Mouse (Mus musculus): ENCODE data around the gene Btg4.
A peak's percentile ranks its signal among the peaks of the same experiment; 100 is the strongest.
"Not testable (repeated sequence)": the region's sequence is repeated elsewhere in the genome, so short reads cannot be mapped to it uniquely, and the experiment has no call there.

The Btg4 gene

DNA sequence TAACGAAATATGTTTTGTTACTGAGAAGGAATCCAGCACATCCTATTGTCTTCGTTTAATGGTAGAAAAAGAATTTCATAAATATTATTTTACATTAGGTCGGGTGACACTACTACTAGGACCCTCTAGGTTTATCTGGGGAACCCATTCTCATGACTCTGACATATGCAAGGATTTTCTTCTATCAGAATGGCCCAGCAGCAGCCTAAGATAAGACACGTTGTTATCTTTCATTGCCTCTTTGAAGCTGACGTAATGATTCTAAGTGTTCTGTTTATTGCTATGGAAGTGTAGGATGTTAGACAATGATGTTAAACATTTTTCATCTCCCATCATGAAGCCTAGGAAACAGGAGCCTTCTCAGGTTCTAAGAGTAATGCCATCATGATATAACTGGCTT is 33.0 kb downstream of the Btg4 start:
- no peak for DNase-seq (ENCODE audit: low spot score)

DNA sequence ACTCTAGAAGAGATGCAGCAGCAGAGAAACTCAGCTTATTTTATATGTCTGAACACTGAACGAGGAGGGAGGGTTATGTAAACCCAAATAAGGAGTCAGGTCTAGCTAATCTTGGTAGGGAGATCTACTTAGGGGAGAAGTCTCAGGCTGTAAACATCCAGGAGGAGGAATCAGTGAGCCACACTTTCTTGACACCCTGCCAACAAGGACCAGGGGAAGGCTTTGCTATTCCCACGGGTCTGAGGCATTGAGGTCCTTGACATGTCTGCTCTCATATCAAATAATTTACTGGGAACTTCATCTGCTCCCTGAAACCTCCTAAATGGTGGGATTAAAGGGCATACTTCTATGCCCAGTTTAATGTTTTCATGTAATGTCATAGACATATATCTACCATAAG is 35.6 kb downstream of the Btg4 start:
- DNase-seq (ENCODE audit: low spot score), result no peak

DNA sequence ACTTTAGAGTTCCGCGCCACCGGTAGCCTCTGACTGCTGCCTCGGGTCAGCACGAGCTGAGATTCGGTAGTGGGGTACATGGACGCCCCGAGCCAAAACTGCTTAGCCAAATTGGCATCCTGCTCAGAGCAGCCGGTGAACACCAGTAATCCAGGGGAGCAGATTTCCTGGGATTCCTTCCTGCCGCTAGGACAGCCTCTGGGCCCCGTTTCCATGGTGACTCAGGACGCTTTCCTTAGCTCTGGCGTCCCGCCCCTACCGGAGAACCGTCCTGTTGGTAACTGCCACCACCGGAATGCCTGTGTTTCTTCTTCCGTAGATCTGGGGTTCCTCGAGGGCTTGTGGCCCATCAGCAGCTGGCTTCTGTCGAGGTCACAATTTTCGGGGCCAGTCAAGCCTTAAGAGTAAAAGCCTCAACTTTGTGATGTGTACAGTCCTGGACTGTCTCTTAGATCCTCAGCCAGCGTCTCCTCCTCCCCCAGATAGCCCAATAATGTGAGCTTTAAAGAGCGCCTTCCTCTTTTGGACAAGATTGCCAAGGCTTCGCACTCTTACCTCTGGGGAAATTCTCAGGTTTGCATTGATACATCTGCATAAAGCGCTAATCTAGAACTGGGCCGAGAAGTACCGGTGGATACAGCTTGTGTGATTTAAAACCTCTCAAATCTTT is 41.2 kb downstream of the Btg4 start, which contains the start of gene 4833427G06Rik:
Gene 4833427G06Rik, minus strand, starts transcription at position 323 of the 670 bp plus-strand sequence.
- peak; percentile 82 for DNase-seq (ENCODE audit: low spot score)

DNA sequence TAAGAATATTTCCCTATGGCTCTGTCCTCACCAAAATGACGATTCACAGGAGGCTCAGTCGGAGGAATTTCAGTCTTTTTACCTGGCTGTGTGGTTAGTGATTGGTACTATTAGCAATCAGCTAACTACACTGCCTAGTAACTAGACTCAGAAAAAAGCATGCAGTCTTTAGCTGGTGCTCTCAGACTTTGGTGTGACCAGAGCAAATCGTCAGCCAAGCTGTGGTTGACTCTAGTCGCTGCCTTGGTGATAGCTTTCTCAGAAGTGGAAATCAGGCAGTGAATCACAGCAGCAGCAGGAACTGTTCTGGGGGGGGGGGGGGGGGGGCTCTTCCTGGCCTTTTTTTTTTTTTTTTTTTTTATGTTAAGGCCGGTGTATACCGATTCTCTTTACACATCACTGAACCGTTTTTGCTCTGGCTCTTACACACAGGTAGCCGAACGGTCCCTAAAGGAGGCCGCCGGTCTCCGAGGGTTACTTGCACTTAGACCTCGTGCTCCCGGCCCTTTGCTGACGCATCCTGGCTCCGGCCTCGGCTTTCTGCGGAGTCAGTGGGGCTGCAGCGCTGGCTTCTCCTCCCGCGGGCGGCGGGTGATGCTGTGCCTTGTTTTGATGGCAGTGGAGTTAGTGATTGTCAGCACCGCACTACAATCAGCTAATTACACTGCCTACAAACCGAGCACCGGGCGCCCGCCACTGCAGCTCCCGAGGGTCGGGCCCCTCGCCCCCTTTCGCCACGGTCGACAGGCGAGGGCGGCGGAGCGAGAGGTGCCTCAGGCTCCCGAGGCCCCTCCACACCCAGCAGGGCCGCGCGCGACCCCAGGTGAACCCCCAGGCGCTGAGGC is 42.5 kb downstream of the Btg4 start:
- peak; percentile 58 for DNase-seq (ENCODE audit: low spot score)

DNA sequence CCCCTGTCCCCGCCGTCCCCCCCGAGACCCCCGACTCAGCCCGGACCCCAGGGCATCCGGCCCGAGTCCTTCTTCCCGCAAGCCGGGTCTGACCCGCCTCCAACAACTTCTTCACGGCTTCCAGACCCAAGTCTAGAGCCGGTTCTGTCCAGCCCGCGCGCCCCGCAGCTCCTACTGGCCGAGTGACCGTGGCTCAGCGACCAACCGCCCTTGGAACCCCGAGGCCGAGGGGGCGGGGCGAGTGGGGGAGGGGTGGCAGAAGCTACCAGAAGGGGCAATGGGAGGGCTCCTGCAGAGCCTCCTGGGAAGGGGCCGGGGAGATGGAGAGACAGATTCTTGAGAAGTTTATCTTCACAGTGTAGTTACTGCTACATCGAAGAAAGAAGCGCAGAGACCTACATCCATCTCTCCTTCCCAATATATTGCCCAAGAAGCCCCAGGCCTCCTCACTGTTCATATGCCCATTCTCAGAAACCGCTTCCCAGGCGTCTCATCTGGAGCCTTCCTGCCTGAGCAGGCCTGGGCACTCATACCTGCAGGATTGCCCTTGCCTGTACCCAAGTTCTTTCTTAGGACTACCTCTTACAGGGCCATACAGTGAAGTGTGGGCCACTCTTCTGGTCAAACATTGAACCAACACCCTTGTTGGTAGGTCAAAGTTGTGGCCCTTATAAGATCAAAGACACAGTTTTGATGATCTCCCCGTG is 43.3 kb downstream of the Btg4 start:
- peak; percentile 75 for DNase-seq (ENCODE audit: low spot score)

DNA sequence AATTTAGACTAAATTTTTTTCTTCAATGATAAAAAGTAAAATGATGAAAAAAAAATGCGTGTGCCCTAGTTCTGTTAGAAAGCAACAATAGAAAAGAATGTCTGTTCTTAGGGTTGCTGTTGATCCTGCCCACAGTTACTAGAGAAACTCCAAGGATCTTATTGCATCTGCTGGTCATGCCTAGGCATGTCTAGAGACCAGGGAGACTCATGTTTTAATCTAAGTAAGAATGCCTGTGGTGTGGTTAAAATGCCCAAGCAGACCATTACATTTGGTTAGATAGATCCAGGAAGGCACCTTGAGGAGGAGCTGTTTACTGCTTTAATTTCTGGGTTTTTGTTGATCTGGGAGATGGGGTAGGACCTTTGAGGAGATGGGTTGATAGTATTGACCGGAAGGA is 45.0 kb downstream of the Btg4 start:
- no peak for DNase-seq (ENCODE audit: low spot score)

DNA sequence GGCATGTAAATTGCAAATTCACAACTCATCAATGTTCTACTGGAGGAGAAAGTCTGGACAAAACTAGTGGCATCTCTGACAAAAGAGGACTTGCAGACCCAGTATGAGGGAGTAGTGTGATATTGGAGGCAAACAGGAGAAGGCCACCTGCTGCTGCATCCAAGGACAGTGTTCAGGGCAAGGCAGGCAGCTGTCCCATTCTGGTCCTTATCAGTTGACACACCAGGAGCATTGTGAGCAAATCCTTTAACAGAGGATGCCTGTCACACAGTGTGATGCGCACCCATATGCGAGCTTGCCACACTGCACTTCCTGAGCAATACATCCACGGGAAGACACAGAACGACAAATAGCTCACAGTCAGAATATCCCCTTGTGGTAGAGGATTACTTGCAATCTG is 54.1 kb downstream of the Btg4 start:
- no peak for DNase-seq (ENCODE audit: low spot score)

DNA sequence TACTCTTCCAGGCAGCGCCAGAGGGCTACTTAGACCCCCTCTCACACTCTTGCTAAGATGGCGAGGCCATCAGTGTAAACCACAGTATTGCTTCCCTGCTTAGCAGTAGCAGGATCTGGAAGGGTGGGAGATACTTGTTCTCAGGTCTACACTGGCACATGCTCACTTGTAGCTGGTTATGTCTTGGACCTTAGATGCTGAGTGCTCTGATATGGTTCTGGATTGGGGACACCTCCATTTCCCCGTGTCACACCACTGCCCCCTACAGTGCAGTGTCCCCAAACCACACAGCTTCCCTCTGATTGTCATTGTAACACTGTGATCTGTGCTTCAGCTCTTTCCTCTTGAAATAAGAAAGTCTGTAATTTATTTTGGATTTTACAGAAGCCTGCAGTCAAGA is 76.3 kb downstream of the Btg4 start:
- DNase-seq (ENCODE audit: low spot score), result peak; percentile 41

DNA sequence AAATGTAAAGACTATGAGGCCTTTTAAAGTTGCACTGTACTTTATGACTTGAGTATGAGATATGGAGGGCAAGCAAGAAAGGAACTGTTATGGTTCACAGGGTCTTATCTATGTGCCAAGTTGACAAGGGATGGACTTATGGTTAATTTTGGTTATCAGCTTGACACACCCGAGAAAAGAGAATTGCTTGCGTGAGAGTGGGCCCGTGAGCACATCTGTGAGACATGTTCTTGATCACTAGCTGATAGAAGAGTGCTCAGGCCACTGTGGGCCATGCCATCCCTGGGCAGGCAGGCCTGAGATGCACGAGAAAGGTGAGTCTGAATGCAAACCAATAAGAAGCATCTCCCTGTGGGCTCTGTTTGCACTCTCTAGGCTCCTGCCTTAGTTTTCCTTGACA is 76.7 kb downstream of the Btg4 start:
- DNase-seq (ENCODE audit: low spot score), result no peak

DNA sequence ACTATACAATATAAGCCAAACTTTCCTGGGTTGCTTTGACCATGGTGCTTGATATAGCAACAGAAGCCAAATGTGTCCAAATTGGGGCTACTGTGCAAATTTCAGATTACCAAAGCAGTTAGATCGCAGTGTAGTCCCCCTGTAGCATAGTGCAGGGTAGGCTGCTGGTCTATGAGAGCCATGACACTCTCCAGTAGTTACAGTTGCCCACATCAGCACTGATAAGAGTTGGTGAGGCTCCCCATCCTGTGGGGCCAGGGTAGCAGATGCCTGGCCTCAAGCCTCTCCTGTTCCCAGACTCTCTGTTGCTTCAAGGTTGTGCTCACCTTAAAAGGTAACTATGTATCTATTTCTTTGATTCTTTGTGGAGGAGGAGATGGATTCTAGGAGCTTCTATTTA is 77.1 kb downstream of the Btg4 start:
- DNase-seq (ENCODE audit: low spot score), result no peak

DNA sequence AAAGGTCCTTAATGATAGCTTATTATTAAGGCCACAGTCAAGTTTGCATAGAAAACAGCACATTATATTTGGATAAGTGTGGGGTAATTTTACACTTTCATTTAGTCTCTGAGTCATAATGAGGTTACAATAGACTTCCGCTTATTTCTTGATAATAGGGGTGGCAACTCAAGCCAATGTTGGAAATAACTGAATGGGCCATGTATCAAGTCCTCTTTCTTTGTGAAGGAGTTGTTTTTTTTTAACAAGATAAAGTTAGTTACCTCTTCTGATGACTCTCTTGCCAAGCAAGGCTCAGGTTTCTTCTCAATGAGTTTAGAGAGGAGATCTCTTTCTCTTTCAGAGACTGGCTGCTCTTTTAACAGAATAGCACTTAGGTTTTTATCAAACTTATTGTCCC is 77.6 kb downstream of the Btg4 start:
- no peak for DNase-seq (ENCODE audit: low spot score)

DNA sequence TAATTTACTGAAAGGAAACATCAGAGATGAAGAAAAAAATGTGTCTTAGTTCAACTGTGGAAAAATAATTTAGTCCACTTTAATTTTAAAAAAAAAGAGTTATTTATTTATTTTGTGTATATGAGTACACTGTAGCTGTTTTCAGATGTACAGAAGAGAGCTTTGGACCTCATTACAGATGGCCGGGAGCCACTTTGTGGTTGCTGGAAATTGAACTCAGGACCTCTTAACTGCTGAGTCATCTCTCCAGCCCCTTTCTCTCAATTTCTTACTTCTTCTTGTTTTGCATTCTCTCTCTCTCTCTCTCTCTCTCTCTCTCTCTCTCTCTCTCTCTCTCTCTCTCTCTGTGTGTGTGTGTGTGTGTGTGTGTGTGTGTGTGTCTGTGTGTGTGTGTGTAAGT is 78.7 kb downstream of the Btg4 start:
- DNase-seq (ENCODE audit: low spot score), result not testable (repeated sequence)

DNA sequence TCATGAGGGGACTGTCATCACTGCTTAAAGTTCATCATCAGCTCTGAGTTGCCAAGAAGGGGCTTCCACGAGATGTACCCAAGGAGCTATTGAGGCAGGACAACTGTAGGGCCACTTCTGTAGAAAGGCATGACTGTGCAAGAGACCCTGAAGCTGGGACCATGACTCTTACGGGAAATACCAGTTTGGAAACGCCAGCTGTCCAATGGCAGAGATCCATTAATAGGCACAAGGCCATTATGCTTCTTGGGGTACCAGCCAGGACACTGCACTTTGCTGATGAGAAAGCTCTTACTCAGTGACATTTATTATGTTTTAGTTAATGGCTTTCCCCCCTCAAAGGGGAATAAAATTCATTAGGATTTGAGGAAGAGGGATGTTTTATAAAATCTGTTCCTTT is 80.0 kb downstream of the Btg4 start:
- no peak for DNase-seq (ENCODE audit: low spot score)

DNA sequence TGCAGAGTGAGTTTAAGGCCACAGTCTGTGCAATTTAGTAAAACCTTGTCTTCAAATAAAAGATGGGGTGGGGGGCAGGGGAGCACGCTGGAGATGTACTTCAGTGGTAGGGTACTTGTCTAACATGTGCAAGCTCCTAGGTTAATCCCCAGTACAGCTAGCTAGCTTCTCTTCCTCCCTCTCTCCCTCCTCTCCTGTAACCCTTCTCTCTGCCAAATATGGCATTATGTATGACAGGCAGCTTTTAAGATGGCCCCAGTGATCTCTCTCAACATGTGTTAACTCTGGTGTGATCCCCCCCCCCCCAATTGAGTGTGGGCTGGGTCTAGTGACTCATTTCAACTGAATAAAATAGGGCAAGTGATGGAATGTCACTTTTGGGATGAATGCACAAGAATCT is 82.7 kb downstream of the Btg4 start:
- DNase-seq (ENCODE audit: low spot score), result no peak

DNA sequence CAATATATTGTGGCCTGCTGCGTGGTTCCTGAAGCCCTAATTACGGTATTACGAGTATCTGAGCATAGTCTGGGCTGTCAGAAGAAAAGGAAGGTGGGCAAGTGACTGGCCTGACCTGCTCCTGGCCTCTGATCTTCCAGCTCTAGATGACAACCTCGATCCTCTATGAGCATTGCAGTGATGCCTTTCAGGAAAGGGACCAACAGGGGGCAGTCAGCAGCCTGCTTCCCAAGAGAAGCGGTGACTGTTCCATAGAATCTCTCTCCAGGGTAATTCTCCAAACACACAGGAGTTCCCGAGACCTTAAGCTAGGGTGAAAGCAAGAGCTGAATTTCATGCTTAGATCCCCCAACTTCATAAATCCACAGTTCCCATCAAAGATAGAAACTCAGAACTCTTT is 83.5 kb downstream of the Btg4 start:
- DNase-seq (ENCODE audit: low spot score), result no peak

DNA sequence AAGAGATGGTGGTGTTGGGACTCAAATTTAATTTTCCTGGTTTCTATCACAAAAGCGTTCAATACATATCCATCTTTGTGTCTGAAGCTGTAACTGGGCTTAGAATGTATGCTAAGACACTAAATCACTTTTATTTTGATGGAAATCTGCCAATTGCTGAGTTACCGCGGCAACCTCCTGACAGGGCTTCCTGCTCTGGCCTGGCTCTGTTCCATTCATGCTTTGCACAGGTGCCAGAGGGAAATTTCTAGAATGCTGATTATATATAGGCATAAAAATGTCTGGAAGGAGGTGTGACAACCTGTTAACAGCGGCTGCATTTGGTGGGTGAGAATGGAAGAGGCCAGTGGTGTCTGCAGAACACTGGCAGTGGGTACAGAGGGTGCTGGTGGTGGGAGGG is 85.8 kb downstream of the Btg4 start:
- DNase-seq (ENCODE audit: low spot score), result no peak

DNA sequence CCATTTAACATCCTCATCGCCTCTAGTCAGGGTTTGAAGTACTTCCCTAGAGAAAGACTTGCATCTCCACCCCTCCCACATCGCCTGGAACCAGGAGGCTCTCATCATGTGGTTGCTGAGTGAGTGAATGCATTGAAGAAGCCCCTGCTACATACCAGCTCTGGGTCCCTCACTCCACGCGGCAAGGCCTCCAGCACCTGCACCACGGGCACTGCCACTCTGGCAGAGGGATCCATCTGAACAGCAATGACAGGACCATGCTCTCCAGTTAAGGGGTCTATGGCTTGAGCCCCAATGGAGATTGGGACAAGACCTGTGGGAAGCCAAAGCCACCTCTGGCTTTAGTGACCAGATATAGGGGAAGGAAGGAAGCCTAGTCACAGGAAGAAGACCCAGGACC is 86.6 kb downstream of the Btg4 start:
- DNase-seq (ENCODE audit: low spot score), result no peak

DNA sequence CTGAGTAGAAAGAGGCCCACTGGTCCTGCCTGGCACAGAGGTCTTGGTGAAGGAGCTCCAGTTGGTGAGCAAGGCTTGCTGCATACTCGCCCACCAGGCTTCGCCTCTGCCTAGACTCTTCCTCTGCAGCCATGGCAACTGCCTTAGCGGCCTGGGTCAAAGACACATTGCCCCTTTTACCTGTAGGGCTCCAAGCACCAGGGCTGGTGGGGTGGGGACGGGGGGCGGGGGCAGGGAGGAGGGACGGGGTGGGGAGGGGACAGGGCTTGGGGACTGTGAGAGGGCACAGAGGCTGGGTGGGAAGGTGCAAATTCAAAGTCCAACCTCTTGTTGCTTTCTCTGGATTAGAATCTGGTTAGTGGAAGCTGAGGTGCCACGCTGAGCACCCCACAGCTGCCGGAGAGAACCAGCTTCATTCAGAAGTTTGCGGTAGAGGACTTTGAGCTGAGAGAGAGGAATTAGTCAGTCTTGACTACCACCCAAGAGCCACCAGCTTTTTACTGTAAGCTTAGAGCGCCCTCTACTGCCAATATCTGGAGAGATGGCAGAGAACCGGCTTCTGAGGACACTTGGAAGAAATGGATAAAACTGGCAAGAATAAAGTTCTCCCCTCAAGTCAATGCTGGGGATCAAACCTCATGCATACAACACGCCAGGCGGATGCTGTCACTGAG is 91.5 kb downstream of the Btg4 start:
- DNase-seq (ENCODE audit: low spot score), result peak; percentile 91

DNA sequence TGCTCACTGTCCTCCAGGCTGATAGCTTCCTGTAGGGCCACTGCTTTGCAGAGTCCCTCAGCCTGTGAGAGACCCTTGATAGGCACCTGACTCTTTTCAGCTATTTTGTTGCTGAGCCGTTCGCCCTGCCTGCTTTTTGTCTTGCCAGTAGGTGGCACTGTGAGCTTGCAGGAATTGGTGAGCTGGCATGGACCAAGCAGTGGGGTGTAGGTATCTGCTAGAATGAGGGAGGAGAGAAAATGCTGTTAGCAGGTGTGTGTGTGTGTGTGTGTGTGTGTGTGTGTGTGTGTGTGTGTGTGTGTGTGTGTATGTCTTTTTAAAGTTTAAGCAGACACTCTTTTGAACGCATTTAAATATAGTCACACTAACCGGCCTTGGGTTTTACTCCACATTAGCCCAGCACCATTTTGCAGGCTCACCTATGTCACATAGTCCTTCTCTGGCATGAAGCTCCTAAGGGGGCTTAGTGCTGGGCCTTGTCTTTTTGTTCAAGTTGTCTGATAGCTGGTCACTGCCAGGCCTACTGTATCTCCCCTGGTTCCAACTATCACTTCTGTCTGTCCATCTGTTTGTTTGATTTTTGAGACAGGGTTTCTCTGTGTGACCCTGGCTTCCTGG is 101.2 kb downstream of the Btg4 start:
- peak; percentile 84 for DNase-seq (ENCODE audit: low spot score)

DNA sequence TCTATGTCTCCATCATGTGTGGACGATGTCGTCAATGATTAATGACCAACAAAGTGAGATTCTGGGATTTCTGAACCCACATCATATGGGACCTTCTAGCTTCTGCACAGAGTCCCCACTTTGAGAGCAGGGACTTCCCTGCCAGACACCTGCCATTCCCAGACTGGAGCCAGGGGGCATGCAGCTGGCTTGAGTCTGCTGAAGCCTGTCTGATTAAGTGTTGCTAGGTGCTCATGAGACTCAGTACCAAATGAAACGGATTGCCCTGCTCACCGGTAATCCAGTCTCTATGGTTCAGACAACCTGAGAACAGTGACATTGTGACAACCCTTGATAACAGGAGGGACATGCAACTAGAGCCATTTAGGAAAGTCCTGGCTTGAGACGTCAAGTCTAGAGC is 103.3 kb downstream of the Btg4 start:
- DNase-seq (ENCODE audit: low spot score), result no peak

DNA sequence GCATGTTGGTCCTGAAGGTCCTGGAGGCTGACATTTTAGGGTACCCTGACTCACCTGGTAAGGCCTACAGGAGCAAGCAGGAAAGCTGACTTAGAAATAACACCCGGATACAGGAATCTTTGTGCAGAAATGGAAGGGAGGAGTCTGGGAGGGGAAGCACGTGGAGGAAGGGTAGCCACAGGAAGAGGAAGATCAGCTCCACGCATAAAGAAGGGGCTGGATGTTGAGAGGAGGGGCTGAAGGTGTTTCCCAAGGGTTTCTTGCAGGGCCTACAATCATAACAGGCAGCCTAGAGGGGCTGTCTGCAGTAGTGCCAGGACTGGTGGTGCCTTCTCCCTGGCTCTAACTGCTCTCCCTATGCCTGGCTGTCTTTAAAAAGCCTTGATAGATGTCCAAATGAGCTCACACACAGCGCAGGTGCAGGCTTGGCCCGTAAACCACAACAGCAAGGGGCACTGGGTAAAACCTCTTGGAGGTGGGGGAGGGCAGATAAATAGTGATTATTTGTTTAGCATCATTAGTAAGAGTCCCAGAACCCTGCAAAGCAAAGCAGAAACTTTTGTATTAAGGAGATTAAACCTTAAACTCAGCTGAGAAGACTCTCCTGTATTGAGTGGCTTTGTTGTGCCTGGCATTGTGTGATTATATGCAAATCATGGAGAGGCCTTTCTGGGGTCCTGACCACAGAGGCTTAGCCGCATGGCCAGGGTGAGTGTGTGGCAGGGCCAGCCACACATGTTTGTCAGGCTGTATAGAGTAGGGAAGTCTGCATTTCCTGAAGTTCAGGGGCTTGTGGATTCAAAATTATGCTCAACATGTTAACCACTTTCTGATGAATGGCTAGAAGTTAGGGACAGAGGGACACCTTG is 104.8 kb downstream of the Btg4 start, which contains the start of gene Gm32742:
Gene Gm32742, minus strand, starts transcription at position 206 of the 869 bp plus-strand sequence.
- DNase-seq (ENCODE audit: low spot score), result no peak
